Mouse (Mus musculus): ENCODE results near the gene Cse1l. TPM values are rescaled to one million over a fixed set of nuclear protein-coding genes. Genes with fewer than 3 reads are reported as not detected.

The Cse1l gene
- polyA plus RNA-seq, 1 experiment, result 37.9 TPM

GRCm38 (mm10) chr2:166974177-166974872 is 68.5 kb downstream of the Cse1l start:
- DNase-seq (ENCODE audit: low spot score), result no peak

DNA sequence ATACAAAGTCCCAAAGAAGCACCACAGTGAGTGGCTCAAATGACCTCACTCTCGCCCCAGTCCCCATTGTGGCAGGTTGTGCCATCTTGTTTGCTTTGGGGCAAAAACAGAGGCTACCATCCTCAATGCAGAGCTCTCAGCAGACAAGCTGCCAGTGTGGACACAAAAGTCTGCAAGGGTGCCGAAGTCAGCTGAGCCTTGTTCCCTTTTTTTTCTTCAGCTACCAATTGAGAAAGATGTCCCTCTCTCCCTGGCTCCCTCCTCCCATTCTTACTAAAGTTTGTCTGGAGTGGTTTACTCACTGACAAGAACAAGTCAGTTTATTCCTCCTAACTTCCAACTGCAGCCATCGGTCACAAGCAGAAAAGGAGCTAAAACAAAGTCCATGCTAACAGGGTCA is 70.5 kb downstream of the Cse1l start:
- DNase-seq (ENCODE audit: low spot score), result no peak

- DNase-seq (ENCODE audit: low spot score), result no peak
Observed at GRCm38 (mm10) chr2:166977490-166977889, 71.7 kb downstream of the Cse1l start.

DNA sequence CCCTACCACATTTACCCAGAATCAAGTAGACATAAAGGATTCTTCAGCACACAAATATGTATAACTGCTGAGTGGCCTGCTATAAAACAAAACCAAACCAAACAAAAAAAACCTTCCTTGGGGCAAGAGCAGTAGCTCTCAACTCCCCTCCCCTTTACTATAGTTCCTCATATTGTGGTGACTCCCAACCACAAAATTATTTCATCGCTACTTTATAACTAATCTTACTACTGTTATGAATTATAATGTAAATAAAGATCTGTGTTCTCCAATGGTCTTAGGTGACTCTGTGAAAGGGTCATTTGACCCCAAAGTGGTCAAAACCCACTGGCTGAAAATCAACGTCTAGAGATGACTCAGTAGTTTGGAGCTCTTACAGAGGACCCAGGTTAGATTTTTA is 74.3 kb downstream of the Cse1l start:
- no peak for DNase-seq (ENCODE audit: low spot score)

- DNase-seq (ENCODE audit: low spot score), result no peak
Observed at GRCm38 (mm10) chr2:166983351-166983894, 77.6 kb downstream of the Cse1l start.

DNA sequence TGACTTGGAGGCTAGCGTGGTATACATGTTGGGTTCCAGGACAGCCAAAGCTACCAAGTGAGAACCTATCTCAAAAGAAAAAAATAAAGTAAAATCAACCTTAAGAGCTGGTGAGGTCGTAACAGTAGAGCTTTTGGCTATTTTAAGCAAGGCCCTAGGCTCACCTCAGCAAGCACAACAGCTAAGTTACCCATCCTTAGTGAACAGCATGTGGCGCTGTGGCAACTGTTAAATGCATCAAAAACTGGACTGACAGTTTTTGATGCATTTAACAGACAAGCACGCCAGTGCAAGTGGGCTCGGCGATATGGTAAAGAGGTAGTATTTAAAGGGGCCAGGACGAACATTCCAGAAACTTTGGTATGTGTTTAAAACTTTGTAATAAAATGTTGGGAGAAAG is 85.0 kb downstream of the Cse1l start:
- no peak for DNase-seq (ENCODE audit: low spot score)

DNA sequence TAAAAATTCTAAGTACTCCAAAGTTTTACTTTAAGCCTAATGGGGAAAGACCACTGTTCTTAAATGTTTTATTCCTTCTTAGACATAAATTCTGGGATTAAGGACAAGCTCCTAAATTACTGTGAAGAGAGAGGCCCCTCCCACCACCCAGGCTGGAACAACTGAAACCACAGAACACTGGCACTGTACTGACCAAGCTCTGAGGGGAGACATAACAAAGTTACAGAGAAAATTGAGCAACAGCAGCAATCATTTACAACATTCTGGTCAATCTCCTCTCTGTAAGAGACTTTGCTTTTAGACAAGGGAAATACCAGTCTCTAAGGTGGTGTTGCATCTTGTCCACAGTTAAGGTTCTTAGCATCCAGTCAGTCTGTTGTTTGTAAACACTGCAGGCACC is 86.1 kb downstream of the Cse1l start:
- no peak for DNase-seq (ENCODE audit: low spot score)

GRCm38 (mm10) chr2:166995021-166995795 is 89.4 kb downstream of the Cse1l start:
- no peak for DNase-seq (ENCODE audit: low spot score)

Other genes starting within 250 kb of the Cse1l start
- gene Prex1, start 192.2 kb upstream of the Cse1l start, polyA plus RNA-seq (2012; rRNA removed), result 7.5 and 8.7 TPM in 2 replicates
- gene Trp53rkb, start 113.5 kb upstream of the Cse1l start, polyA plus RNA-seq (2012; rRNA removed), result 4.6 and 5.1 TPM in 2 replicates
- gene Arfgef2, start 100.5 kb upstream of the Cse1l start, polyA plus RNA-seq (2012; rRNA removed), result 10.4 and 11.6 TPM in 2 replicates
- gene Stau1, start 90.3 kb downstream of the Cse1l start, polyA plus RNA-seq (2012; rRNA removed), result 45.0 and 58.4 TPM in 2 replicates
- gene Ddx27, start 109.2 kb downstream of the Cse1l start, polyA plus RNA-seq (2012; rRNA removed), result 25.1 and 26.1 TPM in 2 replicates
- gene Znfx1, start 157.0 kb downstream of the Cse1l start, polyA plus RNA-seq (2012; rRNA removed), result 18.0 and 31.0 TPM in 2 replicates